Mouse (Mus musculus) E14TG2a.4 (cell line): ENCODE measurements at regions not wholly inside any gene's neighbourhood (a gene's known extent, or its start where the extent isn't known, plus 50 kb on each side); places are given as distances from the start of the nearest gene placed in this dataset.

Experiments used
- H3K27me3 ChIP-seq: 2 replicates; pipeline ENCODE4 v1.6.1; 2014; ENCODE audit warnings: low read length, control low read depth; ENCODE audit not compliant: insufficient read depth
- H3K36me3 ChIP-seq: 2 replicates; pipeline ENCODE4 v1.6.1; 2014; ENCODE audit warnings: low read length, control low read depth; ENCODE audit not compliant: insufficient read depth
- H3K4me1 ChIP-seq: replicated peaks from 2 replicates; pipeline ENCODE4 v1.6.1; 2014; ENCODE audit warnings: low read depth, low read length, control low read depth
- H3K4me3 ChIP-seq: replicated peaks from 2 replicates; pipeline ENCODE4 v1.5.1; 2014; ENCODE audit warnings: mild to moderate bottlenecking, low read length
- H3K9me3 ChIP-seq: 2 replicates; pipeline ENCODE4 v1.6.1; 2014; ENCODE audit warnings: low read length, control low read depth
- CTCF ChIP-seq: conservative IDR thresholded peaks from 2 replicates; pipeline ENCODE4 v1.5.1; 2014; ENCODE audit warnings: low read length
- NANOG ChIP-seq: IDR thresholded peaks from 2 replicates; pipeline ENCODE4 v1.6.1; 2014; ENCODE audit warnings: borderline replicate concordance, low read length, mixed read lengths
- POU5F1 ChIP-seq: IDR thresholded peaks from 2 replicates; pipeline ENCODE4 v1.6.1; 2014; ENCODE audit warnings: low read length, borderline replicate concordance

GRCm38 (mm10) chr2:124742964-124743363, 325.0 kb upstream of the Slc24a5 start:
- H3K4me3 ChIP-seq: no peak overlapping the region
- H3K36me3 ChIP-seq: no peaks in the 10 kb centered on the region
- H3K27me3 ChIP-seq: no peaks in the 10 kb centered on the region
- no peak for TF ChIP-seq NANOG
- no peak for TF ChIP-seq POU5F1
- no peak for TF ChIP-seq CTCF
- H3K4me1 ChIP-seq: no peaks in the 10 kb centered on the region
- no peaks in the 10 kb centered on the region for H3K9me3 ChIP-seq

GRCm38 (mm10) chr2:124745045-124745444, 322.9 kb upstream of the Slc24a5 start:
- H3K9me3 ChIP-seq: no peaks in the 10 kb centered on the region
- TF ChIP-seq CTCF: no peak
- H3K36me3 ChIP-seq: no peaks in the 10 kb centered on the region

GRCm38 (mm10) chr2:124747119-124747518, 320.8 kb upstream of the Slc24a5 start:
- no peaks in the 10 kb centered on the region for H3K4me1 ChIP-seq
- no peak for TF ChIP-seq POU5F1
- no peak for TF ChIP-seq CTCF
- no peak for TF ChIP-seq NANOG
- H3K4me3 ChIP-seq: no peak overlapping the region

More at GRCm38 (mm10) chr2:124745045-124745444, 322.9 kb upstream of the Slc24a5 start:
- Histone ChIP-seq H3K27me3 (no peaks in the 10 kb centered on the region), H3K4me1 (no peaks in the 10 kb centered on the region), H3K4me3 (no peak overlapping the region)

GRCm38 (mm10) chr2:124747627-124748026, 320.3 kb upstream of the Slc24a5 start:
- Histone ChIP-seq H3K27me3 (no peaks in the 10 kb centered on the region), H3K4me1 (no peaks in the 10 kb centered on the region), H3K36me3 (no peaks in the 10 kb centered on the region), H3K9me3 (no peaks in the 10 kb centered on the region), H3K4me3 (no peak overlapping the region)
- TF ChIP-seq NANOG (no peak), POU5F1 (no peak), CTCF (no peak)

More at GRCm38 (mm10) chr2:124747119-124747518, 320.8 kb upstream of the Slc24a5 start:
- Histone ChIP-seq H3K9me3 (no peaks in the 10 kb centered on the region), H3K36me3 (no peaks in the 10 kb centered on the region), H3K27me3 (no peaks in the 10 kb centered on the region)

- no peaks in the 10 kb centered on the region for H3K27me3 ChIP-seq
- H3K36me3 ChIP-seq: no peaks in the 10 kb centered on the region
- no peak overlapping the region for H3K4me3 ChIP-seq
- H3K9me3 ChIP-seq: no peaks in the 10 kb centered on the region
- H3K4me1 ChIP-seq: no peaks in the 10 kb centered on the region
- TF ChIP-seq NANOG: no peak
- no peak for TF ChIP-seq POU5F1
- no peak for TF ChIP-seq CTCF
Measured at GRCm38 (mm10) chr2:124751832-124752231, 316.1 kb upstream of the Slc24a5 start.

GRCm38 (mm10) chr2:124753717-124754116, 314.2 kb upstream of the Slc24a5 start:
- H3K4me3 ChIP-seq: no peak overlapping the region
- H3K36me3 ChIP-seq: no peaks in the 10 kb centered on the region
- TF ChIP-seq NANOG (no peak), POU5F1 (no peak)
- no peaks in the 10 kb centered on the region for H3K9me3 ChIP-seq
- H3K27me3 ChIP-seq: no peaks in the 10 kb centered on the region
- no peaks in the 10 kb centered on the region for H3K4me1 ChIP-seq

- Histone ChIP-seq H3K27me3 (no peaks in the 10 kb centered on the region), H3K4me3 (no peak overlapping the region), H3K36me3 (no peaks in the 10 kb centered on the region), H3K4me1 (no peaks in the 10 kb centered on the region), H3K9me3 (no peaks in the 10 kb centered on the region)
- TF ChIP-seq CTCF (no peak), NANOG (no peak), POU5F1 (no peak)
Measured at GRCm38 (mm10) chr2:124755244-124755643, 312.7 kb upstream of the Slc24a5 start.

GRCm38 (mm10) chr2:124758992-124759391, 308.9 kb upstream of the Slc24a5 start:
- Histone ChIP-seq H3K36me3 (no peaks in the 10 kb centered on the region), H3K27me3 (no peaks in the 10 kb centered on the region), H3K4me1 (no peaks in the 10 kb centered on the region), H3K9me3 (peaks cover 7% of the 10 kb centered on the region), H3K4me3 (no peak overlapping the region)
- TF ChIP-seq POU5F1 (no peak), CTCF (no peak), NANOG (no peak)

GRCm38 (mm10) chr2:124763650-124764049, 304.3 kb upstream of the Slc24a5 start:
- Histone ChIP-seq H3K4me1 (no peaks in the 10 kb centered on the region), H3K27me3 (no peaks in the 10 kb centered on the region), H3K36me3 (no peaks in the 10 kb centered on the region), H3K4me3 (no peak overlapping the region), H3K9me3 (peaks cover 10% of the 10 kb centered on the region)
- TF ChIP-seq CTCF (no peak), NANOG (no peak), POU5F1 (no peak)
